Mouse (Mus musculus): ENCODE measurements around the gene Lrrc7.

Gene Lrrc7

GRCm38 (mm10) chr3:158365801-158366200, 196.2 kb downstream of the Lrrc7 start:
- no peak for DNase-seq (ENCODE audit: low spot score in 2 of 2)

GRCm38 (mm10) chr3:158362091-158362490, 199.9 kb downstream of the Lrrc7 start:
- DNase-seq (ENCODE audit: low spot score in 2 of 2) = no peak

GRCm38 (mm10) chr3:158356706-158357105, 205.3 kb downstream of the Lrrc7 start:
- no peak for DNase-seq (ENCODE audit: low spot score in 2 of 2)

- DNase-seq (ENCODE audit: low spot score in 2 of 2) = no peak
Measured at GRCm38 (mm10) chr3:158356194-158356593, 205.8 kb downstream of the Lrrc7 start.

- no peak for DNase-seq (ENCODE audit: low spot score in 2 of 2)
Measured at GRCm38 (mm10) chr3:158340808-158341207, 221.2 kb downstream of the Lrrc7 start.

GRCm38 (mm10) chr3:158330085-158330484, 231.9 kb downstream of the Lrrc7 start:
- no peak for DNase-seq (ENCODE audit: low spot score in 2 of 2)

GRCm38 (mm10) chr3:158310391-158310790, 251.6 kb downstream of the Lrrc7 start:
- DNase-seq (ENCODE audit: low spot score in 2 of 2) = no peak

GRCm38 (mm10) chr3:158307415-158307814, 254.6 kb downstream of the Lrrc7 start:
- no peak for DNase-seq (ENCODE audit: low spot score in 2 of 2)

- no peak for DNase-seq (ENCODE audit: low spot score in 2 of 2)
Measured at GRCm38 (mm10) chr3:158298732-158299131, 263.3 kb downstream of the Lrrc7 start.

- peak; percentile 39 to 48 for DNase-seq (ENCODE audit: low spot score in 2 of 2)
Measured at GRCm38 (mm10) chr3:158295041-158295440, 267.0 kb downstream of the Lrrc7 start.

- DNase-seq (ENCODE audit: low spot score in 2 of 2) = no peak
Measured at GRCm38 (mm10) chr3:158284431-158284830, 277.6 kb downstream of the Lrrc7 start.

GRCm38 (mm10) chr3:158278631-158279030, 283.4 kb downstream of the Lrrc7 start:
- peak; percentile 36 to 54 for DNase-seq (ENCODE audit: low spot score in 2 of 2)

GRCm38 (mm10) chr3:158272700-158273099, 289.3 kb downstream of the Lrrc7 start:
- no peak for DNase-seq (ENCODE audit: low spot score in 2 of 2)

- no peak for DNase-seq (ENCODE audit: low spot score in 2 of 2)
Measured at GRCm38 (mm10) chr3:158270887-158271286, 291.1 kb downstream of the Lrrc7 start.

- DNase-seq (ENCODE audit: low spot score in 2 of 2) = no peak
Measured at GRCm38 (mm10) chr3:158252576-158252975, 309.4 kb downstream of the Lrrc7 start.

- DNase-seq (ENCODE audit: low spot score in 2 of 2) = no peak
Measured at GRCm38 (mm10) chr3:158247672-158248071, 314.3 kb downstream of the Lrrc7 start.

GRCm38 (mm10) chr3:158210657-158211056, 351.4 kb downstream of the Lrrc7 start:
- DNase-seq (ENCODE audit: low spot score in 2 of 2) = no peak

GRCm38 (mm10) chr3:158210026-158210425, 352.0 kb downstream of the Lrrc7 start:
- DNase-seq (ENCODE audit: low spot score in 2 of 2) = peak; percentile 43 to 46

GRCm38 (mm10) chr3:158207840-158208239, 354.2 kb downstream of the Lrrc7 start:
- no peak for DNase-seq (ENCODE audit: low spot score in 2 of 2)

GRCm38 (mm10) chr3:158202776-158203175, 359.2 kb downstream of the Lrrc7 start:
- DNase-seq (ENCODE audit: low spot score in 2 of 2) = no peak

- no peak for DNase-seq (ENCODE audit: low spot score in 2 of 2)
Measured at GRCm38 (mm10) chr3:158195426-158195825, 366.6 kb downstream of the Lrrc7 start.

- DNase-seq (ENCODE audit: low spot score in 2 of 2) = no peak
Measured at GRCm38 (mm10) chr3:158193229-158193628, 368.8 kb downstream of the Lrrc7 start.

GRCm38 (mm10) chr3:158174880-158175735, 386.9 kb downstream of the Lrrc7 start:
- peak in 1 of 2 experiments; percentile 40 for DNase-seq (ENCODE audit: low spot score in 2 of 2)

- no peak for DNase-seq (ENCODE audit: low spot score in 2 of 2)
Measured at GRCm38 (mm10) chr3:158169180-158169579, 392.8 kb downstream of the Lrrc7 start.

All from right cerebral cortex, postnatal 10 days (tissue).